Mouse (Mus musculus) hematopoietic stem cell, adult 5-6 weeks (primary cell): ENCODE measurements around the gene Aloxe3. TPM values are rescaled to one million over a fixed set of nuclear protein-coding genes. Genes with fewer than 3 reads are reported as not detected.

Experiments
- ATAC-seq, 2 experiments: fragments of 125-278 bp in 1 of 2; replicated peaks in 1 of 2; 2 replicates each; pipeline ENCODE4 v1.8.0; 2016 to 2017; ENCODE audit warnings: inconsistent platforms in 2 of 2, mild to moderate bottlenecking in 2 of 2, moderate number of reproducible peaks in 2 of 2, low read depth in 1 of 2, moderate TSS enrichment in 1 of 2; ENCODE audit not compliant: low FRiP score in 2 of 2, poor library complexity in 2 of 2, severe bottlenecking in 2 of 2, insufficient read depth in 1 of 2, low TSS enrichment in 1 of 2
- total RNA-seq: library from RNA; stranded (forward); fragments of 172-1452, 232-1000 nt; gene quantifications from 2 replicates; pipeline ENCODE4 v1.2.3, GENCODE M21; 2017

The Aloxe3 gene
- total RNA-seq, 1 experiment from 2014 or later: not detected

- ATAC-seq: peak; percentile 65 to 77
These were observed 8.4 kb downstream of the Aloxe3 start for GRCm38 (mm10) chr11:69133923-69134621.

GRCm38 (mm10) chr11:69134622-69134968 is 8.9 kb downstream of the Aloxe3 start:
- no peak for ATAC-seq

GRCm38 (mm10) chr11:69135361-69135760 is 9.7 kb downstream of the Aloxe3 start:
- ATAC-seq: no peak

- no peak for ATAC-seq
These were observed 21.9 kb downstream of the Aloxe3 start for GRCm38 (mm10) chr11:69147546-69147945.

- ATAC-seq: no peak
These were observed 22.8 kb downstream of the Aloxe3 start for GRCm38 (mm10) chr11:69148451-69148960.

- ATAC-seq: no peak
These were observed 24.0 kb downstream of the Aloxe3 start for GRCm38 (mm10) chr11:69149728-69150127.

GRCm38 (mm10) chr11:69150444-69150843 is 24.7 kb downstream of the Aloxe3 start:
- ATAC-seq: peak; percentile 53 to 76; a peak in 3 of 4 replicates

GRCm38 (mm10) chr11:69151004-69151403 is 25.3 kb downstream of the Aloxe3 start:
- ATAC-seq: no peak

- ATAC-seq: no peak
These were observed 28.1 kb downstream of the Aloxe3 start for GRCm38 (mm10) chr11:69153831-69154230.

GRCm38 (mm10) chr11:69155351-69155750 is 29.7 kb downstream of the Aloxe3 start:
- ATAC-seq: no peak

- ATAC-seq: no peak
These were observed 31.1 kb downstream of the Aloxe3 start, which contains the start of gene Alox12b for GRCm38 (mm10) chr11:69156800-69157199. Gene Alox12b, plus strand, starts transcription at chr11:69156989.

GRCm38 (mm10) chr11:69169313-69169712 is 43.6 kb downstream of the Aloxe3 start:
- ATAC-seq: no peak

- no peak for ATAC-seq
These were observed 45.9 kb downstream of the Aloxe3 start for GRCm38 (mm10) chr11:69171626-69172025.

GRCm38 (mm10) chr11:69172606-69173005 is 46.9 kb downstream of the Aloxe3 start:
- ATAC-seq: no peak

GRCm38 (mm10) chr11:69174722-69175121 is 49.0 kb downstream of the Aloxe3 start:
- ATAC-seq: no peak

GRCm38 (mm10) chr11:69178525-69178924 is 52.8 kb downstream of the Aloxe3 start:
- ATAC-seq: no peak

- ATAC-seq: no peak
These were observed 53.8 kb downstream of the Aloxe3 start for GRCm38 (mm10) chr11:69179512-69179911.

GRCm38 (mm10) chr11:69180120-69180519 is 54.4 kb downstream of the Aloxe3 start:
- ATAC-seq: no peak

- ATAC-seq: no peak
These were observed 59.3 kb downstream of the Aloxe3 start for GRCm38 (mm10) chr11:69185031-69185430.
